Mouse (Mus musculus) heart, postnatal 36 days (tissue): ENCODE measurements around the gene Nadk. TPM values are rescaled to one million over a fixed set of nuclear protein-coding genes. Genes with fewer than 3 reads are reported as not detected.

Experiments
- DNase-seq, 2 experiments: peaks; one replicate each; pipeline ENCODE4 v3.0.0; 2021 to 2022
- intact Hi-C: fragments of 180-260 bp; cut with DNase I; formaldehyde crosslinking; loops from one replicate; pipeline ENCODE4 v1.15.1; 2025
- total RNA-seq, 2 experiments: library from RNA; stranded (reverse); gene quantifications; 2 replicates each; pipeline ENCODE4 v1.2.3; 2021

Nadk gene
- total RNA-seq, result 10 to 100 TPM; 26.2 to 28.1 TPM

DNA sequence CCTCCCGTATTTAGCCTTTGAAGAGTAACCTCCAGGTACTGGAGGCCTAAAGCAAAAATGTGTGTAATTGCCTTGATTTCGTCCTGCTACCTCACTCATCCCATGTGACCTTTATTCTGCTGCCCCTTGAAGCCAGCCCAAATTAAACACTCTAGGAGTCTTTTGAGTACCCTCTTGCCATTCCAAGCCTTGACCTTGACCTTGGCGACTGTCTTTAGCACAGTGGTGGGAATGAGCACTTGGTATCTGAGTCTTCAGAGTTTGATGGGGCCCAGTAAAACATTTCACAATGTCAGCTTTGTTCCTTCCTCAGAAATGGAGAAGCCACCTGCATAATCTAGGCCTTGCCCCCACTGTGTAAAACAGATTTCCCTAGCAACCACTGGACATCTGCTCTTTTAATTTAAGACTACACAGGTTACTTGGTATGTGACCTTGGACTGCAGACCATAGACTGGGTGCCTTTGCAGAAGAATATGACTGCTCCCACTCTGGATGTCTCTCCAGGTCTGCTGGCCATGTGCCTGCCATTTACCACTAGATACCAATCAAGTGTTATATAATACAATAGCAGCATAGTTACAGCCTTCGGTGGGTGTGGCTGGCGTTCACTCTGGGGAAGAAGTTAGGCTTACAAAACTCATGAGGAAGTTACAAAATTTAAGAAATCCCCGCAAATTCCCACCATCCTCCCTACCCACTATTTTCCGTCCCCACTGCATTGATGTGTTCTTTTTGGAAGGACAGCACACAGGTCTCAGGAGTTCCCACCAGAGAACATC is at the start of gene Nadk:
Gene Nadk (plus strand): TSS at position 718 of the 782 bp plus-strand sequence.
- intact Hi-C loops, result no loop called here
- DNase-seq, result peak; percentile 38 to 48

DNA sequence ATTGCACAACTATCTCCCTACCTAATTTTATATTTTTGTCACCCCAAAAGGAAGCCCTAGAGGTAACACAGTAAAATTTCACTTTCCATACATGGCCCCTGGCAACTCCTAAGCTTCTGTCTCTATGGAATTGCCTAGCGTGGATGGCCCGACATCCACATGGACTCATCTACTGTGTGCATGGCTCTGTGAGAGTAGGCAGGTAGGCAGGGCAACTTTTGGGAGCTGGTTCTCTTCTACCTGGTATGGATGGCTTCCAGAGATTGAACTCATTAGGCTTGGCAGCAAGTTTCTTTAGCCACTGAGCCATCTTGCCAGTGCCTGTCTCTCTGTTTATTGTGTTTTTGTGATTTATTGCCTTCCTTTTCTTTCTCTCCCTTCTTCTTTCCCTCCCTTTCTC is 47.4 kb upstream of the Nadk start:
- no peak for DNase-seq
- intact Hi-C loops, result loop anchor here (5.0 kb wide), 1 partner anchor 42 kb away; no protein-coding TSS in a partner anchor

DNA sequence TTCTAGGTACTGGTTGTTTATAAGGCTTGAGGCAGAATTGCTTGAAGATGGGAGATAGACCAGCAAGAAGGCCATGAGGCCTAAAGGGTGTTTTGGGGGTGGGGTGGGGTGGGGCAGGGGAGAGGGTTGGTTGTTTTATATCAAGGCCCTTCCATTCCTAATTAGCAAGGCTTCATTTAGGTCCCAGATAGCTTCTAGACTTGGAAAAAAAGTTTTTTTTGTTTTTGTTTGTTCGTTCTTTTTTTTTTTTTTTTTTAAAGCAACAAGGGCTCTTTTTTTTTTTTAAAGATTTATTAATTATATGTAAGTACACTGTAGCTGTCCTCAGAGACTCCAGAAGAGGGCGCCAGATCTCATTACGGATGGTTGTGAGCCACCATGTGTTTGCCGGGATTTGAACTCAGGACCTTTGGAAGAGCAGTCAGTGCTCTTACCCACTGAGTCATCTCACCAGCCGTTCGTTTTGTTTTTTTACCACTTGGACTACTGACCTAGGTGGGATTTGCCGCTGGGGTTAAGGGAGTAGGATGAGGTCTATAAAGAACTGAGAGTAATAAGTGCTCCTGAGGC is 44.1 kb upstream of the Nadk start:
- intact Hi-C loops, result loop anchor here (5.0 kb wide), 1 partner anchor 39 kb away; no protein-coding TSS in a partner anchor

DNA sequence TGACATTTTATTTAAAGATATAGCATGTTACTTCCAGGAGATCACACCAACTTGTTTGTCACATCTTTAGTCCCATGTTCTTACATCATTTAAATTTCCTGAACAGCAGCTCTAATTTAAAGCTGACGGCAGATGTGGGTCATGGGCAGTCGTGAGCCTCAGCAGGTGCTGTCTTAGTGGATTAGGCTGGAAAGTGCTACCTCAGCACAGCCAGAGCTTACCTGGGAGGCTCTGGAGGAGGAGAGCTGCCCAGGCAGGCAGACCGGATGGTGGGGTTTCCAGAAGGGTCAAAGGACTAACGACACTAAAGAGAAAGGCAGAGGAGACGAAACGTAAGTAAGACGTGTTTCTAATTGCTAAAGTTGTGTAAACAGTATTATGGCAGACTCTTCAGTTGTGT is 39.9 kb upstream of the Nadk start:
- intact Hi-C loops, result no loop called here
- no peak for DNase-seq

More for the DNA sequence above, 44.1 kb upstream of the Nadk start:
- no peak for DNase-seq

DNA sequence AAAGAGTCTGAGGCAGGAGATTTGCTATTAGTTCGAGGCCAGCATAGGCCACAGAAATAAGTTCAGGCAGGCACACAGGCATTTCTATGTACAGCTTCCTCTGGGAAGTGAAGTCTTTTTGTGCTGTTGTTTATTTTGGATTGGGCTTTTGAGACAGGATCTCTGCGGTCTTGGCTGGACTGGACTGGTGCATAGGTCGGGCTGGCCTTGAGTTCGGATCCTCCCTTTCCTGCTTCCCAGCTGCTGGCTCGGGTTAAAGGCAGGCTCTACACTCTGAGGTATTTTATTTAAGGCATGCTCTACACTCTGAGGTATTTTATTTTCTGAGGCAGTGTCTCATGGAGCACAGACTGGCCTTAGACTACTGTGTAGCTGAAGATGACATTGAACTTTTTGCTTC is 36.4 kb upstream of the Nadk start:
- intact Hi-C loops, result no loop called here
- DNase-seq, result no peak

DNA sequence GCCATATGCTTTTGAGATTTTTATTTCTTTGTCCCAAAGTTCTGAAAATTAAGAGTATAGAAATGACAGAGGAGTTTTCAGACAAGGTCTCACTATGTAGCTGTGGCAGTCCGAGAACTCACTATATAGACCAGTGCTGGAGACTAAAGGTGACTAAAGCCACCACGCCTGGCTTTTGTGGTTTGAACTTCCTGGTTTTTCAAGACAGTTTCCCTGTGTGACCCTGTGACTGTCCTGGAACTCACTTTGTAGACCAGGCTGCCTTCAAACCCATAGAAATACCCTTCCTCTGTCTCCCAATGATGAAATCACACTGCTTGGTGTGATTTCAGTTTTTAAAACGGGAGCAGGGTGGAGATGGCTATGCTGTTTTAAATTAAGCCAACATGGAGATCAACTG is 32.9 kb upstream of the Nadk start:
- no peak for DNase-seq
- intact Hi-C loops, result no loop called here

DNA sequence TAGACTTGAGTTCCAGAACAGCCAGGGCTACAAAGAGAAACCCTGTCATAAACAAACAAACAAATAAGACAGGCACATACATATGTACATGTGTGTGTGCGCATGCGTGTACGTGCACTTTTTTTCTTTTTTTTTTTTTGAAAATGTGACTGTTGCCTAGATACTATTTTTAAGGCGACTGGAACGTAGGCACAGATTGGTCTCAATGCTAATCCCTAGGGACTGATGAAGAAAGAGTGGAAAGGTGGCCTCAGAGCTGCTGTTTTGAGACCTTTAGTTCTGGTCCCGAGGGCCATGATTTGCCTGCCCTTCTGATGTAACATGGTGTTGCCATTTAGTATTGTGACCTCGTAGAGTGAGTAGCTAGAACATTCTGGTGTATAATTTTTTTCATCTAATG is 12.2 kb upstream of the Nadk start:
- intact Hi-C loops, result no loop called here
- no peak for DNase-seq

DNA sequence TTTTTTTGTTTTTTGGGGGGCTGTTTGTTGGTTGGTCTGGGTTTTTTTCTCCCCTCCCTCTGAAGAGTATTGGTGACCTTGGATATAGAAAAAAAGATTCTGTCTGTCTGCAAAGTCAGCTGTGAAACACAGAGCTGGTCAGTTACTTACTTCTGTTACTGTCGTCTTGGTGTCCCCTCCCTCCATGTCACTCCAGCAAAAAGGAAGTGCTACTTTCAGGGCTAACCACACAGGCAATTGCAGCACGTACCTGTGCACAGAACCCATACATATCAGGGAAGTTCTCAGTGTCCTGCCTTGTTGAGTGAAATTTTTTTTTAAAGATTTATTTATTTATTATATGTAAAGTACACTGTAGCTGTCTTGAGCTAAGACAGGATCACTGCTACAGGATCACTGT is 11.7 kb upstream of the Nadk start:
- intact Hi-C loops, result no loop called here
- DNase-seq, result no peak

DNA sequence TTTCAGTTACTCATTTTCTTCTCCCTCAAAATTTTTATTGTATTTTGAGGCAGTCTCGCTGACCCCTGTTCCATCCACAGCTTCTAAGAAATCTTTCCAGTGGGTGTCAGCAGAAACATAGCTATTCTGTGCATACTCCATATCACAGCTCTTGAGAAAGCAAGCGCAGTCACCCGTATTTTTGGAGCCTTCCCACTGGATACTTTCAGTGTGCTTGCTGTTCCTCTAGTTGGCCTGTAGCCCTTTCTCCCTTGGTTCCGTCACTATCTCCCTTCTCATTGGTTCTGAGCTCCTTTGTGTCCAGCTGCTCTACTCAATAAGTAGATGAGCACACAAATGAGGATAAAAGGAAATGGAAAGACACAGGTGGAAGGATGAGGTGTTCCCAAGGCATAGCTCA is 11.1 kb upstream of the Nadk start:
- DNase-seq, result no peak
- intact Hi-C loops, result no loop called here

DNA sequence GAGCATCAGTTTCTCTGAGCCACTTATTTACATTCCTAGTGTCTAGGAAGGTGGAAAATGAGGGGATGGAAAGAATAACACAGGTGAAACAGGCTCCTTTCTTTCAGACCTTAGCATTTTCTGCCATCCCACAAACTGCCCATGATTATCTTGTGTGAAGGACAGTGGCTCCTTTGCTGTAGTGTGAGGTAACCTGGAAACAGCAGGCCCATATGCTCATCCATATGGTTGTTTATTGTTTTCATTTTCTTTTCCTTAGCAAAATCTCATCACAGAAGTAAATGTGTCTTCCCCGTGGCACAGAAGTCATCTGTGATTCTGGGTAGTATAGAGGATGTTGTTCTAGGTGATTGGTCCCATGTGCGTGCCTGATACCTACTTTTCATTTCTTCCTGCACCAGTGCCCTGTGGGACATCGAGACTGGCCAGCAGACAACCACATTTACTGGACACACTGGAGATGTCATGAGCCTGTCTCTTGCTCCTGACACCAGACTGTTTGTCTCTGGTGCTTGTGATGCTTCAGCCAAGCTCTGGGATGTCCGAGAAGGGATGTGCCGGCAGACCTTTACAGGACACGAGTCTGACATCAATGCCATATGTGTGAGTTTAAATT is 9.2 kb upstream of the Nadk start:
- intact Hi-C loops, result no loop called here
- DNase-seq, result no peak

DNA sequence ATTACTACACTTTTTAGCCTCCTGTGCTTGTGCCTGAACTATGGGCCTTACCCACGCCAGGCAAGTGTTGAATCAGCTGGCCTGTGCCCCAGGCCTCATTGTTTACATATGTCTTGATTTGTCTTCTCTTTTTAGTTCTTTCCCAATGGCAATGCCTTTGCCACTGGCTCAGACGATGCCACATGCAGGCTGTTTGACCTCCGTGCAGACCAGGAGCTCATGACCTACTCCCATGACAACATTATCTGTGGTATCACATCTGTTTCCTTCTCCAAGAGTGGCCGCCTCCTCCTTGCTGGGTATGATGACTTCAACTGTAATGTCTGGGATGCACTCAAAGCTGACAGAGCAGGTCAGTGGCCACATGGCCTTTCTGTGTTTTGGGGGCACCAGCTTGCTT is 7.3 kb upstream of the Nadk start:
- intact Hi-C loops, result loop anchor here (5.0 kb wide), 1 partner anchor 38 kb away; no protein-coding TSS in a partner anchor
- DNase-seq, result no peak

DNA sequence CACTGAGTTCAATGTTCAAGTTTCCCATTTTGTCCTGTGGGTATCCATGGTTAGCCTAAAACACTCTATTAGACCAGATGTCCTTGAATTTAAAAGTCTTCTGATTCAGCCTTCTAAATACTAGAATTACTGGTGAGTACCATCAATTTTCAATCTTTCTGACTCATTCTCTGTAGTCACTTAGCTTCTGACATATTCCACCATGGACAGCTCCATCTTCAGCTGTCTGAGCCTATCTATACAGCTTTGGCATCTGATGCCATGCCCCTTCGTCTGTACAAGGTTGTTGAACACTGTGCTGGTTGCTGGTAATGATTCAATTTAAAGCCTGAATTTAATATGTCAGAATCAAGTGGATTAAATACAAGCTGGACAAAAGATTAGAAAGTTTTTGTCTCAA is 6.7 kb upstream of the Nadk start:
- no peak for DNase-seq
- intact Hi-C loops, result loop anchor here (5.0 kb wide), 1 partner anchor 38 kb away; no protein-coding TSS in a partner anchor

DNA sequence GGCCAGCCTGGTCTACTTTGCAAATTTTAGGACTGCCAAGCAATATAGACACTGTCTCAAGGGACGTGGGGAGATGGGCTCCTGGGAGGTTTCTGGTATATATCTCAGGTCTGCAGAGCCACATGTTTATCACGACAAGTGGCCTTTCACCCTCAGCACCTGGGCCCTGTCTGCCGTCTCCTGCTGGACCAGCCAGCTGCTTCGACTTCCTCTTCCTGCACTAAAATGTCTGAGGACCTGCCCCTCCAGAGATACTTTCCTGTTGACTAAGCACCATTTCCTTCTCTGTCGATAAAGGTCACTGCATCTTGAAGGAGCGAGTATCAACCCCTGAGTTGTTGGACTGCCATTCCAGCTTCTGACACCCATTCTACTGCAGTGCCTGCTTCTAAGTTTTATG is 2.7 kb upstream of the Nadk start:
- intact Hi-C loops, result loop anchor here (5.0 kb wide), 1 partner anchor 42 kb away; no protein-coding TSS in a partner anchor
- no peak for DNase-seq

DNA sequence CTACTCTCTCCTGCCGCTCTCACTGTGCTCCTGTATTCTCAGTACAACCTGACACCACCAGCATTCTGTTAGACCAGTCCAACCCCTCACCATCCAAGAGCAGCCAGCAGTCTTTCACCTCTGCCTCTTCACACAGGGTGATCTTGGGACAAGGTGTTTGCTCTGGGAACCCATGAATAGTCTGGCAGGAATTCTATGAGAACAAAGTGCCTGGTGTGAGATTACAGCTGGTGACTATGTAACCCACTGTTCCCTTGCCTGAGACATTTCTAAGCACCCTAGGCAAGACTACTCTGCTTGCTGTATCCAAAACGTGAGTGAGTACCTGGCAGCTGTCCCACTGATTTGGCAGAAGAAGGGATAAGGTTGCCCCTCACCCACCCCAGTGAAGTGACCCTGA is 1.2 kb upstream of the Nadk start:
- intact Hi-C loops, result no loop called here
- no peak for DNase-seq

DNA sequence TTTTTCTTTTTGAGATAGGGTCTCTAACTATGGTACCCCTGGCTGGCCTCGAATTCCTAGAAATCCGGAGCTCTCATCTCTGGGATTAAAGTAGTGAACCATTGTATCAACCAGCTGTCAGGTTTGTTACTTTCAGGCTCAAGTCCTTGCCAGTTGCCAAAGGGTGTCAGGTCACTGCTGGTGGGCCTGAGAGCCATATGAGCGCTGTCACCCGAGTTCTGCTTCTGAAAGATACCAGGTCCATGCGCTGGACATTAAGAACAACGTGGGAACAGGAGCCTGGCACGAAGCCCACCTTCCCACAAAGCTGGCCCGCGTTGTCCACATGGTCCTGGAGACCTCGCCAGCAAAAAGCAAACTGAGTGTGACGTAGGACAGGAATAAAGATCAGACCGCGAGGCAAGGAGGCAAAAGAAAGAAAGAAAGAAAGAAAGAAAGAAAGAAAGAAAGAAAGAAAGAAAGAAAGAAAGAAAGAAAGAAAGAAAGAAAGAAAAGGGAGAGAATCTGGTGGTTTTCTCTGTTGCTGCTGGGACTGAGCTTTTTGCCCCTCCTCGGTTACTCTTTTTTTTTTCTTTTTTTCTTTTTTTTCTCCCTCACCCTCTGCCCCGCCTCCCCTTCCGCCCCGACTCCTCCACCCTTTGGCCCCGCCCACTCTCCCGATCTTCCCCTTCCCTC is 684 bp downstream of the Nadk start:
- intact Hi-C loops, result no loop called here
- DNase-seq, result peak; percentile 70 to 72

DNA sequence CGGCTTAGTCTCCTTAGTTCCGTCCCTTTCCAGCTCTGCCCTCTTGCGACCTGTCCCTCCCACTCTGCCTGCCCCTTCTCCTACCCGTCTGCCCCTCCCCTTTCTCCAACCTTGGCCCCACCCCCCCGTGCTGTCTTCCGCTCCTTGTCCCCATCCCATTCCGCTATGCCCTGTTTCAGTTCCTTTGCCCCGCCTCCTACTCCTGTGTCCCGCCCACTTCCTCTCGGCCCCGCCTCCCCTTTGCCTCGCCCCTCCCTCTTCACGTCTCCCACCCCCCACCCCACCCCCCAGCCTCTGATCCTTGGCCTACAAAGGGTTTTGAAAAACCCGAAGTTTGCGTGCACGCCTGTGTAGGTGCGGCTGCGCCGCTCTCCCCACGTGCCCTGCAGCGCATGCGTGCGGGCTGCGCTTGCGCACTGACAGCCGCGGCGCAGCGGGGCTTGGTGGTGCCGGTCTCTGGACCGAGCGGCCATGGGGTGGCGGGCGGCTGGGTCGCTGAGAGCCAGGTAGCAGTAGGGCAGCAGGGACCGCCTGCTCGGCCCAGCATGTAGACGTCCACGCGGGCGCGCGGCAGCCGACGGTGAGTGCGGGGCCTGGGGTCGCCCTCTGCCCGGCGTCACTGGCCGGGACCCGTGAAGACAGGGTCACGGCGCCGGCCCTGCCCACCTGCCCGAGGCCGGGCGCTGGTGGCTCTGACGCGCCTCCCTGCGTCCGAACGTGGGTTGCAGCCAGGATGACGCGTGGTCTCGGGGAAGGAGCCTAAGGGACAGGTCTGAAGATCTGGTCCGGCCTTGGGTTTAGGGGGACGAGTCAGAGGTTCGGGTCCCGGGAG is 1.4 kb downstream of the Nadk start:
- intact Hi-C loops, result no loop called here

DNA sequence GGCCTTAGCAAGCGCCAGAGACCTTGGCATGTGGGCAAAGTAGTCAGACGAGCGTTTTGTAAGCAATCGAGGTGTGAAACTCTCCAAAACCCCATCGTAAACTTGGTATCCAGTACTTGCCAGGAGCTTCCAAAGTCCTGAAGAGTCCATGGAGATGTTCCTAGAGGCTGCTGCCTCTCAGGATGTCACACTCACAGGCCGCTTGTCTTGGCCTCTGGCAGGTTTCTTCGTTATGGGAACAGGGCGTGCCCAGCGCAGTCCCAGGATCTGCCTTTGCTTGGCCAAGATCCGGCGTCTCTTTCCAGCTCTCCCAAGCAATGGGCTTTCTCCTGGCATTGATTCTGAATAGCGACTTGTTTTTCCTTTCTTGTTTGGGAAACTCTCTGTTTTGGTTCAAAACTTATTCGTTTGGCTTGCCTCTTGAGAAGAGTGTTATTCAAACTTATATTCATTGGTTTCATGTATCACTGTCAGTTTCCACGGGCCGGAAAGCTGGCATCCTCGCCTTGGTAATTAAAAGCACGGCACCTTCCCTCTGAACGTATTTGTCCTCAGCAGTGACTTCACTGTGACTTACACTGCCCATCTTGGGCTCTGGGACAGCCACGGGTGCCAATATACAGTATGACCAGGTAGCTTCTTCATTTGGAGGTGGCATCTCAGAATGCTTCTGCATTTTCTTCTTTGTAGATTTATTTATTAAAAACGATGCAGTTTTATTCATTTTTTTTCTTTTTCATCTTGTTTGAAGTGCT is 2.3 kb downstream of the Nadk start:
- intact Hi-C loops, result loop anchor here (5.0 kb wide), 1 partner anchor 197 kb away; no protein-coding TSS in a partner anchor

More for the DNA sequence above, 1.4 kb downstream of the Nadk start:
- DNase-seq, result peak; percentile 97

DNA sequence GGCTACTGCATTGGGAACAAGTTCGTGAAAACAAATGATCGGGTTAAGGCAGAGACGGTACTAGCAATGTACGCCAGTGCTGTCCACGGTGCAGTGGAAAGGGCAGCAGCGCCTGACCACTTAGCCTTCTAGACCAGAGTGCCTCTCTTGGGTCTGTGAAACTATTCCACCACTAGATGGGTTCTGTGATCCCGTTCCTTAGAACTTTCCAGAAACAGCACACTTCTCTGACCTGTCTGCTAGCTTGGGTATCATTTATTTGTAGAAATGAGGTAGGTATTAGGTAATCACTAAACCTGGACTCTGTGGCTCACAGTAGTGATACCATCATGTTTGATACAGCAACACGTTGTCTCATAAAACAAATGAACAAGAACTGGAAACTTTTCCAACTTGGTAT is 4.4 kb downstream of the Nadk start:
- intact Hi-C loops, result loop anchor here (5.0 kb wide), 1 partner anchor 199 kb away; no protein-coding TSS in a partner anchor
- DNase-seq, result no peak

More for the DNA sequence above, 2.3 kb downstream of the Nadk start:
- peak; percentile 57 to 62 for DNase-seq

DNA sequence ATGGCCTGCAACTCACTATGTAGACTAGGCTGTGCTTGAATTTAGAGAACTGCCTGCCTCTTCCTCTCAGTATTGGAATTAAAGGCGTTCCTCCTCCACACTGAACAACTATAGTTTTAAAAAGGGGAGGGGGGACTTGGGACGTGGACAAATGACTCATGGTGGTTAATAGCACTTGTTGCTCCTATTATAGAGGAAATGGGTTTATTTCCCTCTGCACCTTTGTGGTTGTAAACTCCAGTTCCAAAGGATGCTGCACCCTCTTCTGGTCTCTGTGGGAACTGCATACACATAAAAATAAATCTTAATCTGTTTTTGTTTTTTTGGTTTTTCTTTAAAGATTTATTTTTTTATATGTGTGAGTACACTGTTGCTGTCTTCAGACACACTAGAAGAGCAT is 6.0 kb downstream of the Nadk start:
- DNase-seq, result peak in 1 of 2 experiments; percentile 30

More for the DNA sequence above, 6.0 kb downstream of the Nadk start:
- intact Hi-C loops, result loop anchor here (1.0 to 5.0 kb wide), 2 partner anchors 87 to 201 kb away; no protein-coding TSS in a partner anchor
